Mouse (Mus musculus) Patski (cell line): Measurements from ENCODE around the gene Btg3. TPM values are rescaled to one million over a fixed set of nuclear protein-coding genes. Genes with fewer than 3 reads are reported as not detected.
"Not testable (repeated sequence)": the region's sequence is repeated elsewhere in the genome, so short reads cannot be mapped to it uniquely, and the experiment has no call there.

Experiments used
- ATAC-seq: fragments of 100-300 bp; one replicate; pipeline ENCODE4 v1.8.0; 2021
- CTCF ChIA-PET: fragments of 350-600 bp; sonication (Branson Sonifier 250); formaldehyde crosslinking; loops from one replicate; lab custom pipeline; 2022; ENCODE audit warnings: inconsistent platforms; lab: Charles Lee
- POLR2A ChIA-PET: fragments of 350-600 bp; sonication (Branson Sonifier 250); formaldehyde crosslinking; loops from one replicate; lab custom pipeline; 2022; ENCODE audit warnings: antibody characterized with exemption, inconsistent platforms; lab: Charles Lee
- DNase-seq: peaks from one replicate; pipeline ENCODE4 v3.0.0-alpha.2; 2011; ENCODE audit warnings: low read depth, low spot score
- H3K27me3 ChIP-seq: fragments of 371-371 bp; one replicate; pipeline ENCODE4 v1.5.1; 2021
- CTCF ChIP-seq: fragments of 100-300 bp; IDR thresholded peaks from one replicate; pipeline ENCODE4 v1.5.1; 2021
- in situ Hi-C: fragments of 300-500 bp; cut with MboI; formaldehyde crosslinking; loops from 3 replicates; pipeline ENCODE4 v1.11.1; 2018; ENCODE audit warnings: low pct_unique_long_range_greater_than_20kb, mixed read lengths
- polyA plus RNA-seq: library from polyadenylated mRNA; unstranded; gene quantifications from one replicate; pipeline ENCODE4 v1.2.3, GENCODE M21; 2021

The Btg3 gene
- polyA plus RNA-seq, 1 experiment from 2014 or later = 24.5 TPM

- ATAC-seq = no peak
- POLR2A ChIA-PET = no interaction called here
- CTCF ChIA-PET = no interaction called here
Observed at GRCm38 (mm10) chr16:78389122-78389521, 12.1 kb upstream of the Btg3 start.

GRCm38 (mm10) chr16:78378493-78378892 is 1.5 kb upstream of the Btg3 start:
- no peak for TF ChIP-seq CTCF
- DNase-seq = no peak
- ChIA-PET CTCF (no interaction called here), POLR2A (no interaction called here)
- H3K27me3 ChIP-seq = peaks cover 11% of the 10 kb centered on the region
- no peak for ATAC-seq
- in situ Hi-C loops = no loop called here

More at GRCm38 (mm10) chr16:78389122-78389521, 12.1 kb upstream of the Btg3 start:
- DNase-seq = no peak
- no peaks in the 10 kb centered on the region for H3K27me3 ChIP-seq
- TF ChIP-seq CTCF = no peak
- in situ Hi-C loops = no loop called here

- ATAC-seq (peak; percentile 45), DNase-seq (no peak)
- no peak for TF ChIP-seq CTCF
- ChIA-PET POLR2A (interaction anchor here (0.6 kb wide), 1 partner anchor 64 kb away, joined by 4 read pairs; no protein-coding TSS in a partner anchor), CTCF (no interaction called here)
- in situ Hi-C loops = no loop called here
- H3K27me3 ChIP-seq = peaks cover 2% of the 10 kb centered on the region
Observed at GRCm38 (mm10) chr16:78375821-78376691, 936 bp downstream of the Btg3 start.

- in situ Hi-C loops = no loop called here
- ChIA-PET POLR2A (interaction anchor here (0.6 kb wide), 1 partner anchor 1193 kb away, joined by 5 read pairs; no protein-coding TSS in a partner anchor), CTCF (no interaction called here)
- no peaks in the 10 kb centered on the region for H3K27me3 ChIP-seq
- TF ChIP-seq CTCF = no peak
- ATAC-seq (no peak), DNase-seq (no peak)
Observed at GRCm38 (mm10) chr16:78375222-78375621, 1.8 kb downstream of the Btg3 start.

GRCm38 (mm10) chr16:78373743-78374142 is 3.2 kb downstream of the Btg3 start:
- DNase-seq (no peak), ATAC-seq (no peak)

DNA sequence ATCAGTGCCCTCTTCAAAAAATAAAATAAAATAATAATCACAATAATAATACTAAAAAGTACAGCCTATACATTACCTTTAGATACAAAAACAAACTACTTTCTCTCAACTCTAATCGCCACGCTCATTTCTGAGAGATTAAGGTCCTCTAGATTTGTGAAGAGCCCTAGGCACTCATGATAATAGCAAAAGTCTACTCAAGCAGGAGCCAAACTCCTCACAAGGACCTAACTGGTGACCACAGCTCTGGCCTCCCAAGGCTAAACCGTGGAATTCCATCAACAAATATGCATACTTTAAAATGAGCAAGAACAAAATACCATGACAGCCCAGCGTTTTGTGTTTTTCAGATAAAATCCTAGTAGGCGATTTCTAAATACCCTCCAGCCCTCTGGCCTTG is 4.2 kb downstream of the Btg3 start:
- ATAC-seq (peak; percentile 23), DNase-seq (no peak)
- TF ChIP-seq CTCF = no peak
- CTCF ChIA-PET = no interaction called here
- H3K27me3 ChIP-seq = no peaks in the 10 kb centered on the region
- POLR2A ChIA-PET = no interaction called here
- in situ Hi-C loops = no loop called here

More at GRCm38 (mm10) chr16:78373743-78374142, 3.2 kb downstream of the Btg3 start:
- H3K27me3 ChIP-seq = no peaks in the 10 kb centered on the region
- TF ChIP-seq CTCF = no peak
- in situ Hi-C loops = no loop called here
- POLR2A ChIA-PET = no interaction called here
- CTCF ChIA-PET = no interaction called here

- no peak for ATAC-seq
- TF ChIP-seq CTCF = no peak
- no peak for DNase-seq
- ChIA-PET CTCF (interaction anchor here (0.9 to 1.4 kb wide), 6 partner anchors 9 to 174 kb away, joined by 3 to 4 read pairs (median 3); no protein-coding TSS in a partner anchor), POLR2A (no interaction called here)
- in situ Hi-C loops = no loop called here
- no peaks in the 10 kb centered on the region for H3K27me3 ChIP-seq
Observed at GRCm38 (mm10) chr16:78371491-78372046, 5.4 kb downstream of the Btg3 start.

DNA sequence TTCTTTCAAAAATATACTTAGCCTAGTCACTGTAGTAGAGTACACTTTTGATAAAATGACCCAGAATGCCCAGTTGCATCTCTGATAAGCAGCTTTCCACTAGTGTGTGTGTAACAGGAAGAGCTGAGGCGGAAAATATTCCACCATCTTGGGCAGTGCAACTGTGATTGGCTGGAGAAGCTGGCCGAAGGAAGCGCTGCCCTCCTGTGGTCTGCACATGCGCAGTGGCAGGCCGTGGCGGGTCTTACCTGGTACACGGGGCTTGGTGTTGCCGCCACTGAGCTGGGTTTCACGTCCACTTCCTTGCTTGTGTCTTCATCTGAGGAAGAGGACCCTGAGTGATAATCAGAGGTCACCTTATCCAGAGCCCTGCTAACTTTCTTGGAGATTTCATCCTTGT is 12.4 kb downstream of the Btg3 start:
- in situ Hi-C loops, POLR2A ChIA-PET, ATAC-seq, DNase-seq, H3K27me3 ChIP-seq: not testable (repeated sequence)
- CTCF ChIA-PET = interaction anchor here (0.8 kb wide), 1 partner anchor 164 kb away, joined by 4 read pairs; no protein-coding TSS in a partner anchor

DNA sequence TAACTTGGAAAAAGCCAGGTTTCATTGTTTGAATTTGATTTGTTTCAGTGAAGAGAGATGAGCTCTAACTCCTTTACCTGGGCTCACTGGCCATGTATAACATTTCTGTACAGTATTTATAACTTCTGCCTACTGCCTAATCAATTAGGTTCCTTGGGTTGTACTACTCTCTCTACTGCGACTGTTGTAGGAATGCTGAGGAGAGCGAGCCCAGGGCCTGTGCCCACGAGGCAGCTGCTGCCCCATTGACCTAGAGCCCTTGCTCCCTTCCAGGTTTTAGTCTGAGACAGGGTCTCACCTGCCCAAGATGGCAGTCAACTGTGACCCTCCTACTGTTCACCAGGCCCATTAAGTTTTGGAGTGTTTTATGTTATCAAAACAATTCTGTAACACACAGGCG is 15.5 kb downstream of the Btg3 start:
- no peak for TF ChIP-seq CTCF
- DNase-seq = no peak
- ChIA-PET POLR2A (no interaction called here), CTCF (interaction anchor here (0.9 to 1.5 kb wide), 5 partner anchors 8 to 44 kb away, joined by 3 read pairs; no protein-coding TSS in a partner anchor)
- ATAC-seq = no peak
- no peaks in the 10 kb centered on the region for H3K27me3 ChIP-seq
- in situ Hi-C loops = no loop called here

DNA sequence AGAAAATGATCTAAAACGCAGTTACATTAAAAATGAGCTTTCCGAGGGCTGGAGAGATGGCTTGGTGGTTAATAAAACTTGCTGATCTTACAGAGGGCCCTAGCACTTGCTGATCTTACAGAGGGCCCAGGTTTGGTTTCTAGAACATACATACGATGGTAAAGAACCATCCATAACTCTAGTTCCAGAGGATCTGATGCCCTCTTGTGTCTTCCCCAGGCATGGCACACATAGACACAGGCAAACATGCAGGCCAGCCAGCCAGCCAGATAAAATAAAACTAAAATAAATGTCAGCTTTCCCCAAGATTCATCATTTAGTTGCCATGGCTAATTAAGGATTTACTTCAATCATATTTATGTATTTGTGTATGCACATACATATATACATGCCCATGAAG is 19.2 kb downstream of the Btg3 start:
- TF ChIP-seq CTCF = peak; percentile 57
- DNase-seq (no peak), ATAC-seq (no peak)
- no peaks in the 10 kb centered on the region for H3K27me3 ChIP-seq
- ChIA-PET CTCF (interaction anchor here (0.9 to 3.0 kb wide), 11 partner anchors 8 to 174 kb away, joined by 3 to 20 read pairs (median 4); no protein-coding TSS in a partner anchor), POLR2A (interaction anchor here (0.7 kb wide), 1 partner anchor 9 kb away, joined by 3 read pairs; no protein-coding TSS in a partner anchor)
- in situ Hi-C loops = no loop called here
